In the genomic region with DNA sequence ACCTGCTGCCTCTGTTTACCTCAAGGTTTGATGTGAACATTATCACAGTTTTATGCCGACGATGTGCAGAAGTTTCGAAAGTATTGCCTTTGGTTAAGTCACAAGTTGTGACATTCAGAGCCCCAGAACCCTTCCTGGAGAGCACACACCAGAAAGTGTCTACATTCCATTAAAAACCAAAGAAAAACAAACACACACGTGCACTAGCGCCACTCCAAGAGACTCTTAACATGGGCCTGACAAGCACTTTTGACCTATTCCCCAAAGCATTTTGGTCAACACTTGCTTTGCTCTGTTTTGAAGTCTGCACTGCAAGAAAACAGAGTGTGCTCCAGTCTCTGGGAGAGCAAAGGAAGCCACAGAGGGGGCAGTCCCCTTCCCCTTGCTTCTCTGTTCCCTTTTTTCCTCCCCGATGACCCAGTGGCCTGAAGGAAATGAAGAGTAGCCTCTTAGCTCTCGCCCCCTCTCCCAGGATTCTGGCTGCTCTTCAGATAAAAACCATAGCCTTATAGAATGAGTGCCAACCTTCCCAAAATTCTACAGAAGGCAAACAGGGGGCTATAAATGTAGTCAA, we compare ENCODE assay signal across 26 mouse cellular contexts. TPM values are rescaled to one million over a fixed set of nuclear protein-coding genes. Genes with fewer than 3 reads are reported as not detected.
DNase-seq lines count a peak whose midpoint lies in the region; ATAC-seq and TF ChIP-seq lines count a peak whose summit lies in the region.
"Had no signal": no experiment of that assay in that cellular context is flagged by ENCODE, and none has a peak within 500 bp of the region (broad histone marks: within the 10 kb centered on the region; RNA-seq: fewer than 3 reads in every experiment).

No protein-coding gene starts in this region.

- no peak overlapping the region for H3K9ac ChIP-seq in liver, postnatal 0 days (replicated peaks)
- H3K9ac ChIP-seq in liver, embryonic 12.5 days: no peak overlapping the region
- H3K9ac ChIP-seq: embryonic facial prominence, embryonic 13.5 days; forebrain, embryonic 15.5 days; heart, embryonic 12.5 days; hindbrain, embryonic 13.5 days; kidney, embryonic 15.5 days; midbrain, embryonic 13.5 days had no signal

- peaks cover 15% of the 10 kb centered on the region for H3K4me1 ChIP-seq in liver, postnatal 0 days (ENCODE audit: insufficient read depth)
- H3K4me1 ChIP-seq in liver, embryonic 12.5 days: no peaks in the 10 kb centered on the region
- peaks cover 33% of the 10 kb centered on the region for H3K4me1 ChIP-seq in bone marrow macrophage, adult 2 months (ENCODE audit: control insufficient read depth, insufficient read depth, low read length)
- H3K4me1 ChIP-seq: forebrain, embryonic 15.5 days had no signal

- no peaks in the 10 kb centered on the region for H3K36me3 ChIP-seq in liver, postnatal 0 days (replicated peaks; ENCODE audit: insufficient read depth, low read length)
- H3K36me3 ChIP-seq in liver, embryonic 12.5 days: no peaks in the 10 kb centered on the region
- H3K36me3 ChIP-seq: embryonic facial prominence, embryonic 13.5 days; forebrain, embryonic 10.5 days; forebrain, embryonic 15.5 days; heart, embryonic 12.5 days; hindbrain, embryonic 13.5 days; kidney, embryonic 15.5 days; midbrain, embryonic 13.5 days had no signal

- no peak overlapping the region for H3K4me3 ChIP-seq in liver, postnatal 0 days (ENCODE audit: low read depth, low read length)
- H3K4me3 ChIP-seq in liver, embryonic 12.5 days: no peak overlapping the region
- H3K4me3 ChIP-seq in bone marrow macrophage, adult 2 months (ENCODE audit: insufficient read depth, low read length): no peak overlapping the region
- no peak overlapping the region for H3K4me3 ChIP-seq in left cerebral cortex, adult 2 months
- H3K4me3 ChIP-seq: embryonic facial prominence, embryonic 13.5 days; forebrain, embryonic 10.5 days; forebrain, embryonic 15.5 days; heart, adult 2 months; heart, embryonic 12.5 days; hindbrain, embryonic 13.5 days; kidney, embryonic 15.5 days; midbrain, embryonic 13.5 days had no signal

- H3K27ac ChIP-seq in liver, postnatal 0 days (ENCODE audit: low read depth): peak overlapping the region; percentile 19
- H3K27ac ChIP-seq in liver, embryonic 12.5 days: no peak overlapping the region
- peak overlapping the region; percentile 68 for H3K27ac ChIP-seq in bone marrow macrophage, adult 2 months (ENCODE audit: insufficient read depth, low read depth, low read length)
- H3K27ac ChIP-seq in left cerebral cortex, adult 2 months: no peak overlapping the region
- H3K27ac ChIP-seq: embryonic facial prominence, embryonic 13.5 days; forebrain, embryonic 10.5 days; forebrain, embryonic 15.5 days; heart, adult 2 months; hindbrain, embryonic 13.5 days; kidney, embryonic 15.5 days; midbrain, embryonic 13.5 days had no signal

- H3K4me2 ChIP-seq in liver, postnatal 0 days (ENCODE audit: low read depth, low read length): 0 out of 2 replicates have a peak overlapping the region, but pooled peaks have one; percentile 1
- H3K4me2 ChIP-seq in liver, embryonic 12.5 days: no peak overlapping the region
- H3K4me2 ChIP-seq: embryonic facial prominence, embryonic 13.5 days; forebrain, embryonic 15.5 days; heart, embryonic 12.5 days; hindbrain, embryonic 13.5 days; kidney, embryonic 15.5 days; midbrain, embryonic 13.5 days had no signal

- no peaks in the 10 kb centered on the region for H3K27me3 ChIP-seq in liver, postnatal 0 days (ENCODE audit: insufficient read depth, low read length)
- no peaks in the 10 kb centered on the region for H3K27me3 ChIP-seq in liver, embryonic 12.5 days (replicated peaks)
- H3K27me3 ChIP-seq: embryonic facial prominence, embryonic 13.5 days; forebrain, embryonic 15.5 days; hindbrain, embryonic 13.5 days; kidney, embryonic 15.5 days; midbrain, embryonic 13.5 days had no signal

- TF ChIP-seq EP300 in liver, postnatal 0 days (IDR thresholded peaks at IDR 0.05; ENCODE audit: low read depth): no peak

- intact Hi-C loops in left cerebral cortex, adult 2 months (cut with DNase I): no loop called here

- no peak for TF ChIP-seq CTCF in liver, postnatal 0 days (IDR thresholded peaks at IDR 0.05; ENCODE audit: low read depth)
- no peak for TF ChIP-seq CTCF in bone marrow macrophage, adult 2 months (IDR thresholded peaks at IDR 0.05; ENCODE audit: low read depth, low read length)
- no peak for TF ChIP-seq CTCF in left cerebral cortex, adult 2 months (IDR thresholded peaks at IDR 0.05)

- no peak for TF ChIP-seq POLR2A in bone marrow macrophage, adult 2 months (IDR thresholded peaks at IDR 0.05; ENCODE audit: borderline replicate concordance, low read depth, low read length)

- WGBS in liver, postnatal 0 days (ENCODE audit: insufficient replicate concordance): 20% methylated on average over 7 of the region's 7 CpGs
- WGBS in liver, embryonic 12.5 days (ENCODE audit: insufficient replicate concordance): 31% methylated on average over 7 of the region's 7 CpGs

- no peak for ATAC-seq in liver, postnatal 0 days
- ATAC-seq in liver, embryonic 12.5 days: no peak
- ATAC-seq in megakaryocyte, adult 5-6 weeks (ENCODE audit: poor library complexity, severe bottlenecking): peak; percentile 37
- ATAC-seq: forebrain, embryonic 15.5 days; intestine, postnatal 0 days; midbrain, embryonic 13.5 days had no signal

- H3K9me3 ChIP-seq in liver, postnatal 0 days (ENCODE audit: low read length): no peaks in the 10 kb centered on the region
- no peaks in the 10 kb centered on the region for H3K9me3 ChIP-seq in liver, embryonic 12.5 days (replicated peaks)
- H3K9me3 ChIP-seq: embryonic facial prominence, embryonic 13.5 days; forebrain, embryonic 10.5 days; forebrain, embryonic 15.5 days; heart, embryonic 12.5 days; hindbrain, embryonic 13.5 days; kidney, embryonic 15.5 days; midbrain, embryonic 13.5 days had no signal

- DNase-seq in liver, postnatal 0 days: no peak
- DNase-seq in adipocyte (ENCODE audit: low spot score): peak; percentile 21
- DNase-seq in B cell, adult 2 months: no peak
- no peak for DNase-seq in left cerebral cortex, adult 2 months (ENCODE audit: extremely low spot score in 1 of 2, low spot score in 2 of 2)
- DNase-seq: adrenal gland, postnatal 36 days; cerebellum, adult 11 months; cerebellum, adult 9-10 months; cerebellum, postnatal 36 days; gastrocnemius, postnatal 25 days; heart, postnatal 4 days; left cerebral cortex, postnatal 4 days; retina, postnatal 1 day; right cerebral cortex, postnatal 14 days had no signal

RNA-seq across cellular contexts. Expression of gene Tagap, which starts 48.5 kb away (rescaled TPM):
- 1.5 TPM in 2 replicates for polyA plus RNA-seq in liver, postnatal 0 days (2015; fragmentation: Nextera tagmentation; extraction: Ambion mirVana)
- polyA plus RNA-seq in liver, embryonic 12.5 days (2016; fragmentation: Nextera tagmentation; extraction: Ambion mirVana): 0.73 and 1.1 TPM in 2 replicates
- 8.0 and 11.4 TPM in 2 replicates for polyA plus RNA-seq in bone marrow macrophage, adult 2 months (2012; ENCODE audit: insufficient read depth, insufficient read length, missing spikeins)
- 80.4 and 83.9 TPM in 2 replicates for total RNA-seq in megakaryocyte, adult 5-6 weeks (2015)
- total RNA-seq in megakaryocyte, adult 5-6 weeks (2017): 60.7 and 62.1 TPM in 2 replicates
- total RNA-seq in left cerebral cortex, adult 2 months (2021): 1 to 10 TPM; 4.6 to 6.0 TPM

RNA-seq across cellular contexts. Expression of gene Fndc1, which starts 50.2 kb away (rescaled TPM):
- 0.31 and 0.94 TPM in 2 replicates for polyA plus RNA-seq in liver, postnatal 0 days (2015; fragmentation: Nextera tagmentation; extraction: Ambion mirVana)
- 0.19 and 0.30 TPM in 2 replicates for polyA plus RNA-seq in liver, embryonic 12.5 days (2016; fragmentation: Nextera tagmentation; extraction: Ambion mirVana)
- polyA plus RNA-seq in bone marrow macrophage, adult 2 months (2012; ENCODE audit: insufficient read depth, insufficient read length, missing spikeins): 0.48 TPM in 1 of 2 replicates, not detected in the other
- not detected in 2 replicates for total RNA-seq in megakaryocyte, adult 5-6 weeks (2015)
- not detected in 2 replicates for total RNA-seq in megakaryocyte, adult 5-6 weeks (2017)
- total RNA-seq in left cerebral cortex, adult 2 months (2021): 1 to 10 TPM; 5.6 to 6.6 TPM
- total RNA-seq: megakaryocyte-erythroid progenitor cell, adult 5-6 weeks had no signal

Comparison
In these comparisons a context has a peak if more than half of its experiments do, and no peak if none do; other contexts are left out.
1. H3K27ac ChIP-seq: peak in liver, postnatal 0 days (single experiment) and bone marrow macrophage, adult 2 months (single experiment); none in liver, embryonic 12.5 days (single experiment) and left cerebral cortex, adult 2 months (single experiment).